41 mouse cellular contexts compared by ENCODE assay signal in genomic region chr10:79547148-79547675, GRCm38 (mm10). TPM values are rescaled to one million over a fixed set of nuclear protein-coding genes. Genes with fewer than 3 reads are reported as not detected.
DNase-seq lines count a peak whose midpoint lies in the region.
"Had no signal": no experiment of that assay in that cellular context is flagged by ENCODE, and none has a peak within 500 bp of the region (broad histone marks: within the 10 kb centered on the region; RNA-seq: fewer than 3 reads in every experiment).

No protein-coding gene starts in this region.

- no peaks in the 10 kb centered on the region for H3K27me3 ChIP-seq in limb, embryonic 10.5 days (ENCODE audit: low read depth, poor library complexity, severe bottlenecking)
- H3K27me3 ChIP-seq: CH12.LX; embryonic facial prominence, embryonic 13.5 days; heart, embryonic 12.5 days; hindbrain, embryonic 13.5 days; lung, embryonic 15.5 days; neural tube, embryonic 15.5 days had no signal

- H3K4me3 ChIP-seq in limb, embryonic 10.5 days: no peak overlapping the region
- H3K4me3 ChIP-seq: embryonic facial prominence, embryonic 13.5 days; forebrain, embryonic 10.5 days; heart, embryonic 12.5 days; hindbrain, embryonic 13.5 days; layer of hippocampus, adult 2 months; left cerebral cortex, adult 2 months; lung, embryonic 15.5 days; neural tube, embryonic 15.5 days had no signal

- peaks cover 6% of the 10 kb centered on the region for H3K4me1 ChIP-seq in limb, embryonic 10.5 days

- DNase-seq in cerebellum, adult 11-12 months: peak; percentile 3
- DNase-seq in cerebellum, postnatal 14 days: no peak
- DNase-seq in kidney, postnatal 10 days: peak; percentile 13
- no peak for DNase-seq in kidney, postnatal 14 days
- DNase-seq in right cerebral cortex, postnatal 10 days (ENCODE audit: low spot score in 2 of 2): peak; percentile 15 to 20
- no peak for DNase-seq in right cerebral cortex, postnatal 4 days
- no peak for DNase-seq in limb, embryonic 10.5 days (ENCODE audit: low spot score)
- DNase-seq in adrenal gland, postnatal 25 days: no peak
- DNase-seq: adrenal gland, adult 2 months; cerebellum, adult 11 months; cerebellum, adult 9-11 months; forebrain, postnatal 0 days; heart, postnatal 4 days; midbrain, embryonic 14.5 days; retina, postnatal 1 day; right cerebral cortex, postnatal 25 days; spleen, adult 18-20 months had no signal

- no peaks in the 10 kb centered on the region for H3K9me3 ChIP-seq in limb, embryonic 10.5 days (replicated peaks)
- H3K9me3 ChIP-seq: embryonic facial prominence, embryonic 13.5 days; forebrain, embryonic 10.5 days; heart, embryonic 12.5 days; hindbrain, embryonic 13.5 days; lung, embryonic 15.5 days; neural tube, embryonic 15.5 days had no signal

- 0 out of 2 replicates have a peak overlapping the region, but pooled peaks have one; percentile 11 for H3K27ac ChIP-seq in limb, embryonic 10.5 days
- H3K27ac ChIP-seq: embryonic facial prominence, embryonic 13.5 days; forebrain, embryonic 10.5 days; hindbrain, embryonic 13.5 days; layer of hippocampus, adult 2 months; left cerebral cortex, adult 2 months; liver, embryonic 14.5 days; lung, embryonic 15.5 days; neural tube, embryonic 15.5 days had no signal

- WGBS in limb, embryonic 10.5 days: 78% methylated on average over 5 of the region's 5 CpGs

- peaks cover 93% of the 10 kb centered on the region for H3K36me3 ChIP-seq in limb, embryonic 10.5 days

RNA-seq across cellular contexts. Expression of gene Mier2, which starts 7.8 kb away (rescaled TPM):
- 71.3 and 79.8 TPM in 2 replicates for polyA plus RNA-seq in limb, embryonic 10.5 days (2016; fragmentation: Nextera tagmentation; extraction: Ambion mirVana)
- total RNA-seq in adrenal gland, postnatal 25 days (2021): 33.6 and 46.1 TPM in 2 replicates

RNA-seq across cellular contexts. Expression of gene Plpp2, which starts 13.6 kb away (rescaled TPM):
- 26.6 and 29.3 TPM in 2 replicates for polyA plus RNA-seq in limb, embryonic 10.5 days (2016; fragmentation: Nextera tagmentation; extraction: Ambion mirVana)
- total RNA-seq in adrenal gland, postnatal 25 days (2021): 28.3 and 32.1 TPM in 2 replicates

RNA-seq across cellular contexts. Expression of gene Theg, which starts 39.9 kb away (rescaled TPM):
- not detected in 2 replicates for polyA plus RNA-seq in limb, embryonic 10.5 days (2016; fragmentation: Nextera tagmentation; extraction: Ambion mirVana)
- total RNA-seq in adrenal gland, postnatal 25 days (2021): not detected in 2 replicates
- total RNA-seq: adrenal gland, adult 2 months; CH12.LX; common myeloid progenitor, adult 5-6 weeks; ES-E14; forebrain, postnatal 0 days; gastrocnemius, adult 8-10 months; gastrocnemius, postnatal 4 days; heart, postnatal 4 days; layer of hippocampus, postnatal 14 days; left cerebral cortex, postnatal 25 days had no signal
- polyA plus RNA-seq: activated CD4-positive, CD25-positive, alpha-beta regulatory T cell, adult 4 months; adrenal gland, adult 2 months; C2C12; embryonic facial prominence, embryonic 13.5 days; forebrain, embryonic 10.5 days; forebrain, postnatal 0 days; heart, embryonic 12.5 days; heart, postnatal 0 days; hindbrain, embryonic 13.5 days; intestine, embryonic 16.5 days; kidney, embryonic 14.5 days; limb, embryonic 14.5 days; liver, embryonic 14.5 days; lung, embryonic 15.5 days; midbrain, embryonic 14.5 days; stomach, embryonic 16.5 days; thymus, postnatal 0 days had no signal

Comparison
In these comparisons a context has a peak if more than half of its experiments do, and no peak if none do; other contexts are left out.
1. DNase-seq: peak in cerebellum, adult 11-12 months (single experiment), kidney, postnatal 10 days (single experiment) and right cerebral cortex, postnatal 10 days (2 of 2); none in cerebellum, postnatal 14 days (0 of 2), kidney, postnatal 14 days (single experiment), right cerebral cortex, postnatal 4 days (single experiment), limb, embryonic 10.5 days (single experiment) and adrenal gland, postnatal 25 days (single experiment).